Mouse (Mus musculus) urinary bladder, postnatal 25 days (tissue): Measurements from ENCODE around the gene Btbd8.
A peak's percentile ranks its signal among the peaks of the same experiment; 100 is the strongest.

Experiments used
- DNase-seq: peaks from one replicate; pipeline ENCODE4 v3.0.0; 2022; ENCODE audit warnings: low spot score

Btbd8 gene

DNA sequence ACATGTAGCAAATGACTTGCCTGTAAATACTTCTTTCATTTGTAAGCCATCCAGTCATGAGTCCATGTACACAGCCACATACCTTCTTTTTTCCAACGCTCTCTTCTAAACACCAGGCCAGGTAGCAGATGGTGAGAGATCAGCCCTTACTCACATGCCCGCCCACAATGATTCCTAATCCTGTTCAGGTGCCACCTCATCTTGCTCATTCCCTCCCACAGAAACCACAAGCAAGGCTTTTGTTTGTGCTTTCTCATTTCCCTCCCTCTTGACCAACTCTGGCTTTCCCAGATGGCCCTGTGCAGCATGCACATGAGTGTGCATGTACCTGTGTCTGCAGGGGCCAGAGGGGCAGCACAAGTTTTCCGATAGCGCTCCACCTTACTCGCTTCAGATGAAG lies 12.5 kb downstream of the Btbd8 start:
- no peak for DNase-seq

DNA sequence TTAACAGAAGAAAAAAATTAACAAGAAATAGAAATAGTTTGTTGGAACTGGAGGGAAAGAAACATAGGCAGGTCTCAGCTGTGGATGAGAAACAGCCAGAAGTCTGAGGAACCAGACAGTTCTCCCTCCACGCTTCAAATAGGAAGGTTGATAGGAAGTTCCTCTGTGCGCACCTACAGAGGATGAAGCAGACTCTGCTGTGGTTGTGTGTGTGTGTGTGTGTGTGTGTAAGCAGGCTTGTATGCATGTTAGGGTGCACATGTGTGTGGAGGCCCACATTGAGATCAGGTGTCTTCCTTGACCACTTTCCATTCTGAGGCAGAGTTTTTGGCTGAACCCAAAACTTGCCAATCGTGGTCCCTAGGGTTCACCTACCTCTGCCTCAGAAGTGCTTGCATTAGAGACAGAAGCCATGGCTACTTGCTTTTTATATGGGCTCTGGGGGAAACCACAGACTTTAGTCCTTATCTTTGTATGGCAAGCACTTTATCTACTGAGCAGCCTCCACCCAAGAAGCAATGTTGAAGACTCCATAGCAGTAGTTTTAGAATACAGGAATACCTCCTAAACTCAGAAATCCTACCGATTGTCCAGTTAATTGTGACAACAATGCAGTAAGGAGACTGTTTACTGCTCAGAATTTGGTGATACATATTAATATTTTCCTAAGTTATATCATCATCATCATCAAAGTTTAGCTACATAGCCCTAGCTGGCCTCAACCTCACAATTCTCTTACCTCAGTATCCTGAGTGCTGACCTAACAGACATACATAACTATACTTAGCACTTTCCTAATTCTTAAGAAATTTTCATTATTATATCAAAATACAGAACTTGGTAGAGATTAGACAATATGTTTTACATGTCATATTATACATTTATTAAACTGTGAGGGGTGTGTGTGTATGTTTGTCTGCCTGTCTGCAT lies 24.6 kb downstream of the Btbd8 start:
- no peak for DNase-seq

DNA sequence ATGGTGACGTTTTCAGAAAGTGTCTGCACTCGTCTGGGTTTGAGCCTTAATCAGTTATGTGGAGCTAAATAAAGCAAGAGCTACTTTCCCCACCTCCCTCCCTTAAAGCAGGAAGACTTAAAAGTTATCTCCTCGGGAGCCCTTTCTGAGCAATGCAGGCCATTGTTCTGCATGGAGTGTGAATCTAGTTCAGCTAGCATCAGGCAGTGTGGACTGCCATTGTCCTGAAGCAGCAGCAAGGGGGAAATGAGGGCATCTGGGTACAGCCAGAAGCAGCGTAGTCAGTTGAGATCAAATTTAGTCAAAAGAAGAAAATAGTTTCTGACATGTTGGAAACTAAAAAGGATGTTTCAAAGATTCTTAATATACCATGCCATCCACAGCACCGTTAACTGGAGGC lies 28.7 kb downstream of the Btbd8 start:
- DNase-seq = no peak

DNA sequence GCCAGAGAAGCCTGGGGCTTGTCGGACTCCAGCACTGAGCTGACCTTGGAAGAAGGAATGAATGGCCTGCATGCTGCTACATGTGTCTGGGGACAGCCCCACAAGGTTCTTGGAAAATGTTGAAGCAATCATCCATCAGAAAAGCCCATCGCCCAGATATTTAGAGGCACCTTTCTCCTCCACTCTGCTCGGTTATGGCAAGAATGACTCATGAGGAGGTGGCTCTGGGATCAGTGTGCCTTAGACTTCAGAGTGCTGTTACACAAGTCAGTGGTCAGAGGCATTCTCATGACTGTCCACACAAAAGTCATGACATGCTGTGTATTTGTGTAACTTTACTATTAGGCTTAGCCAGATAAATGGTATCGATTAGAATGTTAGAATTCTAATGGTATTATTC lies 29.3 kb downstream of the Btbd8 start:
- no peak for DNase-seq

DNA sequence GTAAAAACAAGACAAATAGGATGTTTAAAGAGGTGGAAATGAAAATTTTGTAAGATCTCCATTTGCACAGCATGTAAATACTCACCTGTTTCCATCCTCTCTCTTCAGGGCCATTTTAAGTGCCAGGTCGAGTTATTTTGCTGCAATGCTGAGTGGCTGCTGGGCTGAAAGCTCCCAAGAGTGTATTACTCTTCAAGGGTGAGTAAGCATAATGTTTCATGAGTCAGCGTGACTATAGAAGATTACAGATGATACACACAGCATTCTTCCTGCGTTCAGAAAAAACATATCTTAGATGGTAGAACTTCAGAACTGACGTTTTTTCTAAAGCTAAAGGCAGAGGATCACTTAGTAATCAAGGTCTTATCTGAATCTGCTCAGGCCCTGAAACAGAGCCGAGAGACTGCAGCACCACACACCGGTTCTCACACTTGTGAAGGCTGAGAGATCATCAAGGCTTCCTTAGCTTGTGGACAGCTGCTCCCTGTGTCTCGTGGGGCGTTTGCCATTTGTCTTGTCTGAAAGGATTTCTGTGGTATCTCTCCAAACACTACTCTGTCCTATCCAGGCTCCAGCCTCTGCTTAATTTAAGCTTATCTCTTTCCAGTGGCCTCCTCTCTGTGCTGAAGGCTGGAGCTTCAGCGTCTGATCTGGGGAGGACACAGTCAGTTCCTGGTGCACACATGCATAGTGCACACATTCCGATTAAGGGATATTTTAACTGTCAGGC lies 33.0 kb downstream of the Btbd8 start:
- no peak for DNase-seq

DNA sequence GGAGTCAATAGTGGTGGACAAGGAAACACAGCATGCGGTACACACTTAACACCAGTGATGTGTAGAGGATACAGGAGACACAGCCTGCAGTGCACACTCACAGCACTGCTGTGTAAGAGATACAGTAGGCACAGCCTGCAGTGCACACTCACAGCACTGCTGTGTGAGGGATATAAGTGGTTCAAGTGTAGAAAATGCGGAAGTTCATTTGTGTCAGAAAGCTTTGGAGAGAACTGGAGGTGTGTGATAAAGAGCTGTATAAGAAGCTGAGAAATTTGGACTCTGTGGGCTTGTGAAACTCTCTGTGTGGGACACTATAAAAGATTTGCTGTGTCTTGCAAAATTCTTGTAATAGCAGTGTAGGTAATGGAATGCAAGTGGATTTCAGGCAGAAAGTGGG lies 42.4 kb downstream of the Btbd8 start:
- DNase-seq = no peak

DNA sequence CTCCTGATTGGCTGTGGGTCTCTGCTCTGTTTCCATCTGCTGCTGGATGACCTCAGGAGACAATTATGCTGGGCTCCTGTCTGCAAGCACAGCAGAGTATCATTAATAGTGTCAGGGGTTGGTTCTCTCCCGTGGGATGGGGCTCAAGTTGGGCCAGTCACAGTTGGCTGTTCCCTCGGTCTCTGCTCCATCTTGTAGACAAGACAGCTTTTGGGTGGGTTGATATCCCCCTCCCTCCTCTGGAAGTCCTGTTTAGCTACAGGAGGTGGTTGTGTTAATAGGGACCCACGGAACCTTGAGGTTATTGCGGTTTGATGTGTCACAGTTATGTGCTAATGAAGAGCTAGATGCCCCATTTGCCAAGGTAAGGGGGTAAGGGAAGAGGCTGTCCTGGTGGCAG lies 51.2 kb downstream of the Btbd8 start:
- no peak for DNase-seq

DNA sequence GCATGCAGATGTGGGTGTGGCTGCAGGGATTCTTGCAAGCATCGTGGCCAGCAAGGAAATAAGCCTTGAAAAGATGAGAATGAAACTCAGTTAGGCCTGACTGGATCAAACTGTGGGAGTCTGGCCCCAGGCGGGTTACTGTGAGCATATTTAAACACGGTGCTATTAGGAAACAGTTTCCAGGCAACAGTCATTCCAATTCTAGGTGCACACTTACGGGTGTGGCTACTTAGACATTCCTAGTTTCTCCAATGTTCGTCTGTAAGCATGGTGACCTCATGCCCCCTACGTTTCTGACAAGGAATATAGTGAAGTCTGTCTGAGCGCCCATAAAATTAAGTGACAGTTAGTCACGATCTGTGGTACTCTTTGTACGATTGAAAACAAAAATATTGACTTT lies 53.2 kb downstream of the Btbd8 start:
- DNase-seq = no peak

DNA sequence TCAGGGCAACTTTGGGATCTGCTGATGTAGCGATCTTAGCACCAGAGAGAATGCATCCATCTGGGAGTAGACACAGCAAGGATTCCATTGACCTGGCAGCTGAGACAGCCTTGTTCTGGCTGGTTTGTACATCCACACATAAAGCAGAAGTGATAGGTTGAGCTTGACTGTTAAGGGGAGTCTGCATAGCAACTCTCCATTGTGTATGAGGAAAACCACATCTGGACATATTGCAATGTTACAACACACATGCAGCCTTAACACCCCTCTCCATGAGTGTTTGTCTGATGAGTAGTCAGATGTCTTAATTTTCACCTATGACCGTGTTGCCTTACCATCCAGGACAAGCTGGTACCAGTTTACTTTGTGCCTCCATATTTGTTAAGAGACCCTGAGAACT lies 54.7 kb downstream of the Btbd8 start:
- DNase-seq = no peak

DNA sequence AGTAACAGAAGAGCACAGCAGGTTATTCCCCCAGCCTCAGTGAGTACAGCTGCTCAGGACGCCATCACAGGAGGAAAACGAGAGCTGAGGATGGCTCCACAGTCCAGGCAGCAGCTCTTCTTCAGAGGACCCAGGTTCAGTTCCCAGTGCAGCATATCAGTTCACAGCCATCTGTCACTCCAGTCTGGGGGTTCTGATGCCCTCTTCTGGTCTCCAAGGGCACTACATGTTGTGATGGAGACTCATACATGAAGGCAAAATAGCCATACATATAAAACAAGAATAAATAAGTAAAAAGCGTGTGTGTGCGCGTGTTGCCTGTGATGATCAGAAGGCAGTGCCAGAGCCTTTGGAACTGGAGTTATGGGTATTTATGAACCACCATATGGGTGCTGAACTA lies 57.0 kb downstream of the Btbd8 start:
- DNase-seq = no peak

DNA sequence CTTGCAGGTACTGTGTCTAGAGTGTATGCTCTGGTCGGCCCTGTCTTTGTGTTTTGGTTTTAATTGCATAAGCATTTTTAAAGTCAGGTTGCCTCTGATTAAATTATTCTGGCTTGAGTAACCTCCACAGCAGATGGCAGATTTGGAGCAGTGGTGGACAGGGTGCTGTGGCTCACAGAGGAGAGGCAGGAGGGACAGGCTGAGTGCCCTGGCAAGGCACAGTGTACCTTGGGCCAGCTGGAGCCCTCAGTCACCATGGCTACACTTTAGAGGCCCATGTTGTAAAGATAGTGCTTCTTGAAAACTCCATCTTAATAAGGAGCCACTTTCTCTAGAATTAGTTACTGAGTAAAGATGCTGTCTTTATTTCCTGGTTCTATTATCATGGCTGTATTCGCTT lies 58.2 kb downstream of the Btbd8 start:
- no peak for DNase-seq

DNA sequence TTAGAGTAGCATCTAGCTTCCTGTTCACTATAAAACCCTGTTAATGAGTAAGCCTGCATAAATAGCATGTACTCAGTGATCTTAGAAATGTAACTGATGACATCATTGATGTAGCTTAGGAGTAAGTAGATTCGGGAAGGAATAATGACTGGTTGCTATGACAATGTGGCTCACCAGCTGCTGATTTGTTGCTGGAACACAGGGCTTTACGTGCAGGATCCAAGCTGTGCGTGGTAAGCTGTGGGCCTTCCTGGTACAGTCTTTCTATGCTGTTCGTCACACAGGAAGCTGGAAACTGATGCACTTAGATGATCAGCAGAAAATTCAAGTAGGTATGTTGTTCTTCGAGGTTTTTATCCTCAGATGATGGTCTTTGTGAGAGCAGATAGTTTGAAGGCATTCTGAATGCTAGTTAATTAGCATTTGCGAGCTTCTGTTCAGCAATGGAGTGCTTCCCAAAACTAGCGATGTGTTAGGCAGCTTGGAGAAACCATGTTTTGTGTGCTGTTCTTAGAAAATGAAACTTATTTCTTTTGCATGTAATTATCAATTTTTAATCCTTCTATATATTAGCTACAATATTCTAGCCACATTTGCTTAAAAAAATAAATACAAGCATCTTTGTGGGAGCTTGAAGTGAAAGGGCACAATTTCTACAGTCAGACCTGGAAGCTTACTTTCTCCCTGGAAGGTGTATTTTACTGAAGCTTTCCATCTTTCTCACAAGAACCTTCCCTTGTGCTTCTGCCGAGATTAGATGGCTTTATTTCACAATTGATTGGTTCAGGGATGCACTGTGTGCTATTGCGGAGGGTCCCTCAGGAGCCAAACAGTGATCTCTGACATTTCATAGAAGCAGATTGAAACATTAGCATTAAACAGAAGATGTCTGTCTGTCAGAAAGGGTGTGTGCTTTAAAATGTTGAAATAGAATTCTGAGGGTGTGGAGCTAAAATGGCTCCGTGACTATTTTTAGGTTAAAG lies 60.0 kb downstream of the Btbd8 start:
- no peak for DNase-seq

DNA sequence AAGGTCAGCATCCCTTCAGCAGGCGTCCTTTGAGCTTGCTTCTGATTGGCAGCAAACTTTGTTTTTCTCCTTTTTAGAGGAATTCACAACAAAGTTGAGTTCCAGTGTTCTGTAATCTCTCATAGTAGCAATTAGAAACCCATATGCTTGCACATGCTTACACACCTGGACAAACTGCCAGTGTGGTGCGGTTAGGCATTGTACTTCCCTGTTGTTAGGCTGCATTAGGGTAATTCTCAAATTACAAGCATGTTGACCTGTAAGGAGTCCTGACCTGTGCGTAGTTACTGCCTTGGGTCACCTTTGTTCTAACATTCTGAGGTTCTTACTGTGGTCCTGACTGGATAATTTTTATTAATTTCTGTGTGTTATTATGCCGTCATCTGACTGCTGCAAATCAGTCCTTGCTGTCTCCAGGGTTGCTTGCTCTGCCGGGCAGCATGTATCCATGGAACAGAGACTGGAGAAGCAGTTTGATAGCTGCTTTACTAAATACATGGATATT lies 61.1 kb downstream of the Btbd8 start:
- DNase-seq = no peak

DNA sequence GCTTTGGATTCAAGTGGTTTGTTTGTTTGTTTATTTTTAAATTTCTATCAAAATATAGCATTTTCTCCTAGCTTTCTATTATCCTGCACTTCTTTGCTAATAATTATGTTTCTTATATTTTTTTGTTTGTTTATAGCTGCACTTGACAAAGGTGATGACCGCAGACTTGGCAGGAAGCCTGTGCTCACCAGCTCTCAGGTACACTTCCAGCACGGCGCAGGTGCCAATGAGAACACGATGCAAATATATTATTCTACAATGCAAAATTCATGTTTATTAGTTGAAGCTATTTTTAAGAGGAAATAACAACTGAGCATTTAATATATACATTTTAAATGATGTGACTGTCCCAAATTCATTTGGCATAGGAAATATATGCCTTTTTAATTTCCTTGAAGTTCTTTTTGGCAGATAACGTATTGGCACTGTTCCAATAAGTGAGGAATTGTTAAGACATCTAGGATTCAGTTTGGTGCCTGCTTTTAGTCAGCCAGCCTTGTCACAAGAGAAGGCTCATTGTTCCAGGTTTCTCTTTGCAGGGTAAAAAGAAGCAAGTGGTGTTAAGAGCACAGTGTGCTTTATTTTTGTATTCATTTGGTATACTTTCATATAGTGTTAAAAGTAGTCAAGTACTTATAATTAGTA lies 62.2 kb downstream of the Btbd8 start:
- DNase-seq = no peak

DNA sequence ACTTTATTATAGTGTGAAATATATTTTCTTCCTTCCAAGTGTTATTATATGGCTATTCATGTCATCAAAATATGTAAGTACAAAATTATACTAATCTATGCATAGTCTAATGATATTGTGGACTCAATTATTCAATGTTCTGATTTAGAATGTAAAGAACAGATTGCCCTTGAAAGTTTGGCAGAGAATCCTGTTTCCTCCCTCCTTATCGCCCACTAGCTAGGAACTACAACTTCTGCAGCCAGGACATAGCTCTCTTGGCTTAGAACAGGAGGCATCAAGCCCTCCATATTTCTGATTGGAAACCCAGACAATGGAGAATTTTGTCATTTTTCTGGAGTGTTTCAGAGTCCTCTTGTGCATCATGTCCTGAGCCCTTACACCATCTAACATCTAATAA lies 62.9 kb downstream of the Btbd8 start:
- no peak for DNase-seq

DNA sequence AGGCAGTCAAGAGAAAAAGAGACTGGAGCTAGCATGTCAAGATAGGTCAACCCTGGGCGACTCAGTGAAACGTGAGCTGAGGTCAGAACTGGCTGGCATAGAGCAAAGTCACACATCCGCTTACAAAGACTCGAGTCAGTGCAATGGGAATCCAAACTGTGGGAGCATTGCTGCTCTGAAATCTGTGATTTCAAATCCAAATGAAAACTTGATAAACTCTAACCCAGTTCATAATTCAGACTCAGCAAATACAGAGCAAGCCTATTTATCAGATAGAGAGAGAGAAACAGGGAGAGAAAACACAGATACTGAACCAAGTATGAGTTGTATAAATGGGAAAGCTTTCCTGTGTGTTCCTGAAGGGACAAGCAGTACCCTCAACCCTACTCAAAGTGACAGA lies 69.5 kb downstream of the Btbd8 start, which contains the start of gene Gm42669:
Gene Gm42669, plus strand, starts transcription at position 301 of the 400 bp plus-strand sequence.
- no peak for DNase-seq

DNA sequence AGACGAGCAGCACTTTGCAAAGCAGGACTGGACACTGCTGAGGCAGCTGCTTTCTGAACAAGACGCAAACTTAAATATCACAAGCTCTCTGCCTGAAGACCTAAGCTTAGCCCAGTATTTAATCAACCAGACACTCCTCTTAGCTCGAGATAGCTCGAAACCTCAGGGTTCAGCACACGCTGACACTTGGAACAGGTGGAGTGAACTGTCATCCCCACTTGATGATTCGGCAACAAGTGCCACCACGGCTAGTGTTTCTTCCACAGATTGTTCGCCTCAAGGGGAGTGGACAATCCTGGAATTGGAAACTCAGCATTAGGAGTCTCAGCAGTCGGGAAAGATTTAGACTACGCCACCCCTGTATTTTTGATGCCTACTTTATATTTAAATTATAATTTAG lies 72.7 kb downstream of the Btbd8 start:
- DNase-seq = no peak

DNA sequence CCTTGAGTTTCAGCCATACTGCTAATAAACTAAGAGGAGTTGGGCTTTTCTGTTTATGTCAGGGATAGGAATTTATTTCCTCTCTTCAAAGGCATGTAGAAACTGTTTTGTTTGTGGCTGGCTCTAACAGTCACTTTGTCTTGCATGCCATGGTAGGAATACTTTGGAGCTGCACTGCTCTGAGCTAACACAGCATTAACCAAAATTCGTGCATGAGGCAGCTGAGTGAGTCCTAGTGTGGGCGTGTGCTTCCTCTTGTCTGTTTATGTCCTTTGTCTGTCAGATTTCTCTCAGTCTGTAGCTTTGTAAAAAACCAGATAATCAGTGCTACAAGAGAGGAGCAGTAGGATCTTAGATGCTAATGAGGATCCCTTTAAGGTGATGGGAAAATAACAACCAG lies 73.5 kb downstream of the Btbd8 start:
- DNase-seq = no peak

DNA sequence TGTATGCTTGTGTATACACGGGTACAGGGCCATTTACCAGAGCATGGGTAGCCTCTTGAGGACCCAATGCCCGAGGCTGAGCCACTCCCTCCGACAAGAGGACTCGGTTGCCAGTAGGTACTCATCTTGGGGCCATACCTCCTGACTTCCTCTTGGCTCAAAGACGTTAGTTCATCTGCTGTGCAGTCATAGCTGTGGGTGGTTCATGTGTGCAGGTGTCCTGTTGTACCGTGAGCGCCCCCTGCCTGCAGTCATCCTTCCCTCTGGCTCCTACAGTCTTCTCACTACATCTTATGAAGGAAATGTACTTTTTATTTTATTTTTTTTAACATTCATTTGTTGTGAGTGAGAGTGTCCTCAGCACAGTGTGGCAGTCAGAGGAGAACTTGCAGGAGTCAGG lies 75.8 kb downstream of the Btbd8 start:
- peak; percentile 26 for DNase-seq

DNA sequence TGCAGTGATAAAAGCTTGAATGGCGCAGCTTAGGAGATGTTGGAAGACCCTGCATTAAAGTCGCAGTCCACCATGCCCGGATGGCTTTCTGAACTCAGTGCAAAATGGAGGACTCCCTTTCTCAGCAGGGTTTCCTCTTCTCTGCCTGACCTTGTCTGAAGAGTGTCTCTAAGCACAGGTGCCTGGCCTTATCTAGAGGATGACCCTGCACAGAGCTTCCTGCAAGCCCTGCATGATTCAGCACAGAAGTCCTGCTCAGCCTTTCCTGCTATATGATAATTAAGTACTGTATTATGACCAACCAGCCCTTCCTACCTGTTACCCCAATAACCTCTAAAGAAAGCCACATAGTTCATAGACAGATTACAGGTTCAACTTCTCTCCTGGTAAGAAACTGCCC lies 77.7 kb downstream of the Btbd8 start:
- no peak for DNase-seq

DNA sequence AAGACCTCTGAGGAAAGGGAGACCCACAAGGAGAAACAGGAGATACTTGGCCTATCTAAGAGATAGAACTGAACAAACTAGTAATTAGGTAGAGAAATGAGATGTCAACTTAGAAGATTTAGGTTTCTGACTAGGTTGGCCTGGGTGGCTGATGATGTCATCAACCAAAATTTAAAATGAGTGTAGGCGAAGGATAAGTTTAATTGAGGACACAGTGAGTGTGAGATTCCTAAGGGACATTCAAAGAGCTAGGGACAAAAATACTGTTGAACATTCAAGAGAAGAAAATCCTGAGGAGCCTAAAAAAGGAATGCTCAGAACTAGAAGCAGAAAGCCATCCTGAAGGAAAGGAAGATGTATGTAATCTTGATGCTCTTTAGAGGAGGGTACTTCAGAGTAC lies 78.3 kb downstream of the Btbd8 start:
- no peak for DNase-seq

DNA sequence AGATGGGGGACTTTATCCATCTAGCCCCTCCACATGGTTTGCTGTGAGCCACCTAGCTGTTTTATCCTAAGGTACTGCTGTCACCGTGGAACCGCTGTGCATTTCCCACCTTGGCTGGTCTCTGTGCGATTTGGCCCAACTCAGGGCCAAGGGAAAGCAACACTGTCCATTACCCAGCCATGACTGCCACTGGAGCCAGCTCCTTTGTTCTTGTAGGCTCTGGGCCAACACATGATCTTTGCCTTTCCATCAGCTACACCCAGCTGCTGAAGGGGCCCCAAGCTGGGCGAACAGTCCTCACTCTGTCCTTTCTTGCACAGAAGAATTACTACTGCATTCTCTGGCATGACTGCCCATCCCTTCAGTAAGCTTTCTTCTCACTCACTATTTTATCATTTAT lies 80.8 kb downstream of the Btbd8 start:
- no peak for DNase-seq
